Mouse (Mus musculus) ES-Bruce4 (cell line): ENCODE measurements at regions not wholly inside any gene's neighbourhood (a gene's known extent, or its start where the extent isn't known, plus 50 kb on each side); places are given as distances from the start of the nearest gene placed in this dataset.

ENCODE experiments used
- H3K27ac ChIP-seq: 2 replicates; pipeline ENCODE4 v1.5.1; 2012; ENCODE audit warnings: low read length, inconsistent platforms; ENCODE audit not compliant: insufficient read depth
- H3K27me3 ChIP-seq: 2 replicates; pipeline ENCODE4 v1.6.1; 2012; ENCODE audit warnings: mild to moderate bottlenecking, low read length, inconsistent platforms; ENCODE audit not compliant: control insufficient read depth, poor library complexity, insufficient read depth, severe bottlenecking
- H3K36me3 ChIP-seq: 2 replicates; pipeline ENCODE4 v1.6.1; 2012; ENCODE audit warnings: inconsistent platforms, mild to moderate bottlenecking, low read length, moderate library complexity; ENCODE audit not compliant: control insufficient read depth, poor library complexity, insufficient read depth, severe bottlenecking
- H3K4me1 ChIP-seq: one replicate; pipeline ENCODE4 v1.8.1; 2011; ENCODE audit warnings: low read length; ENCODE audit not compliant: control insufficient read depth, insufficient read depth
- H3K4me3 ChIP-seq: 2 replicates; pipeline ENCODE4 v1.5.1; 2011; ENCODE audit warnings: low read depth, mild to moderate bottlenecking, low read length
- H3K9ac ChIP-seq: 2 replicates; pipeline ENCODE4 v1.6.1; 2012; ENCODE audit warnings: low read depth, mild to moderate bottlenecking, inconsistent platforms; ENCODE audit not compliant: poor library complexity, severe bottlenecking
- H3K9me3 ChIP-seq: replicated peaks from 2 replicates; pipeline ENCODE4 v1.6.1; 2012; ENCODE audit warnings: mild to moderate bottlenecking, low read length, inconsistent platforms; ENCODE audit not compliant: control insufficient read depth, poor library complexity, insufficient read depth, severe bottlenecking
- CTCF ChIP-seq: IDR thresholded peaks from one replicate; pipeline ENCODE4 v1.8.1; 2011; ENCODE audit warnings: low read depth, low read length
- EP300 ChIP-seq: IDR thresholded peaks from 2 replicates; pipeline ENCODE4 v1.6.1; 2011; ENCODE audit warnings: low read depth, low read length; ENCODE audit not compliant: insufficient read depth
- POLR2A ChIP-seq: IDR thresholded peaks from one replicate; pipeline ENCODE4 v1.8.1; 2011; ENCODE audit warnings: low read length; ENCODE audit not compliant: insufficient read depth

DNA sequence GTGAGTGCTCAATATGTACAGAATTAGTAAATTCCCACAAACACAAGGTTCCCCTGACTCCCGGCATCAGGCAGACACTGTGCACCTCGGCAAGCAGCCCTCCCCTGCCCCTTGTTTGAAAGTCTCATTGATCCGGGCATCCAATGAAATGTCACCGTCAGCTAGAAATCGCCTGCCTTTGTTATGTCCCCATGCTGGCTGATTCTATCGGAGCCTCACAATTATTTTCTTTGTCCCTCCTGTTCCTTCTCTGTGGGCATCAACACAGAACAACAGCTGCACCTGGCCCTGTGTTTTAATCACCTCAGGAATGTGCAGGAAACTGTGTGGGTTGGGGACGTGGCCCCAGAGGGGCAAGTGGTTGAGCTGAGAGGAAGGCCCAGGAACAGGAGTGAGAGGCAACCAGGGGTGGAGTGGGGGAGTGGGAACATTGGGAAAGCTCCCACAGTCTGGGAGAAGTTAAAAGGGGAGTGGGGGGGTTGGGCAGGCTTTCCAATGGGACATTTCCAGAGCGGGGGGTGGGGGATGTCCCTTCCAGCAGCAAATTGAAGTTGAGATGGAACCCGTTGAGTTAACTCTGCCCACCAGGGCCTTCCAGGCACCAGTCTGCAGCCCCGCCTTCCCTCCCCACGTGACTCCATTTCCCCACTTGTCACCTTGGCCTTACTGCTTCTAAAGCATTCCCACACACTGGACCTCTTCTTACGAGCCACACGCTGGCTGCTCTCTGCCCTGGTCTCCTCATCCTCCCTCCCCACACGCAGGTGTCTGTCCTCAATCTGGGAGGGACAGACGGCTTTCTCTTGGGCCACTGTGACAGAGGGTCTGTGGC, 224.4 kb downstream of the Prex1 start:
- Histone ChIP-seq H3K36me3 (no peaks in the 10 kb centered on the region), H3K4me3 (no peak overlapping the region), H3K9me3 (no peaks in the 10 kb centered on the region), H3K9ac (no peak overlapping the region), H3K27ac (no peak overlapping the region), H3K4me1 (no peaks in the 10 kb centered on the region), H3K27me3 (no peaks in the 10 kb centered on the region)
- TF ChIP-seq POLR2A (no peak), CTCF (no peak), EP300 (no peak)

DNA sequence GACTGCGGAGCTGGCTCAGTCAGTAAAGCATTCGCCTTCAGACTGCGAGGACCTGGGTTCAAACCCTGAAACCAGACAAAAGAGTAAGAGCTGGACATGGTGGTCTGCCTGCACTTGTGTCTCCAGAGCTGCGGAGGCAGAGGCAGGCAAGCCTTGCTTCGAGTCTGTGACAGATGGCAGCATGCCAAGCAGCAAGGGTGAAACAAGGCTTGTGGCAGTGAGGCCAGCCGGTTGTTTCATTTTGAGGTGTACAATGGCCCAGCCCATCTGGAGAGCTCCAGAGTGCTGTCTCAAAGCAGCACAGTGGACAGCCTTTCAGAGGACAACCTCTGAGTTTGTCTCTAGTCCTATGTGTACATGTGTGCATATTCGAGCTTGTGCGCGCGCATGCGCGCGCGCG, 225.9 kb downstream of the Prex1 start:
- Histone ChIP-seq H3K4me3 (no peak overlapping the region), H3K27me3 (no peaks in the 10 kb centered on the region), H3K9ac (no peak overlapping the region), H3K9me3 (no peaks in the 10 kb centered on the region), H3K27ac (no peak overlapping the region), H3K4me1 (no peaks in the 10 kb centered on the region), H3K36me3 (no peaks in the 10 kb centered on the region)
- TF ChIP-seq EP300 = no peak
- no peak for TF ChIP-seq POLR2A
- TF ChIP-seq CTCF = no peak

DNA sequence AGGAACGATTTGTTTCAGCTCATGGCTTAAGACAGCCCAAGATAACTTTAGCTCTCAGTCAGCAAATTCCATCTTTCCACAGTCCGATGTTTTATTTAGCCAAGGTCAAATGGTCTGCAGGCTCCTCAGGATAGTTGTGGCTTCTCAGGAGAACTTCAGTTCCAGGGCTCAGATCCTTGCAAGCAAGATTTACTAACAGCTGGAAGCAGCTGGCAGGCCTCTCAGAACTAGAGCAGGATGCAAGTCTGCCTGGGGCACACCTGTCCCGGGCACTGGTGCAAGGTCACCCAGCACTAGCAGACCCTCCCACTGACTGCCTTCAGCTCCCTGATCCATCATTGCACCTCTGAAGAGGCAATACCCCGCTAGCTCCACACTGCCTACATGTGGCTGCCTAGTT, 227.8 kb downstream of the Prex1 start:
- Histone ChIP-seq H3K9ac (no peak overlapping the region), H3K4me3 (no peak overlapping the region), H3K4me1 (no peaks in the 10 kb centered on the region), H3K27me3 (no peaks in the 10 kb centered on the region), H3K9me3 (no peaks in the 10 kb centered on the region), H3K27ac (no peak overlapping the region), H3K36me3 (no peaks in the 10 kb centered on the region)
- TF ChIP-seq CTCF (no peak), POLR2A (no peak), EP300 (no peak)

DNA sequence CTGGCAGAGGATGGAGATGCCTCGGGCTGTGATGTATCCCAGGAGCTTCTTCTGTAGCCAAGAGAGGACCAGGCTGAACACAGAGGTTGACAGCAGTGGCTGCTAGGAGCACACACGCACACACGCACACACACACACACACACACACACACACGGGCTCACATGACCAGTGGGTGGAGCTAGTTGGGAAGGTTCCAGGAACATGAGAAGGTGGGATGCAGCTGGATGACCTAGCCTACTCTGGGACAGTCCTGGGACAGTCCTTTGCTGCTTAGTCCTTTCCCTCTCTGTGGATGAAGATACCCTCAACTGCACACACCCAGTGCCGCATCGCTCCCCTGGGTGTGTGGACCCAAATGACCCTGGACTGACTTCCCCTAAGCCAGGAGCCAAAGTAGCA, 228.3 kb downstream of the Prex1 start:
- Histone ChIP-seq H3K4me1 (no peaks in the 10 kb centered on the region), H3K27ac (no peak overlapping the region), H3K36me3 (no peaks in the 10 kb centered on the region), H3K27me3 (no peaks in the 10 kb centered on the region), H3K9ac (no peak overlapping the region), H3K4me3 (no peak overlapping the region), H3K9me3 (no peaks in the 10 kb centered on the region)
- TF ChIP-seq EP300 (no peak), CTCF (no peak), POLR2A (no peak)

DNA sequence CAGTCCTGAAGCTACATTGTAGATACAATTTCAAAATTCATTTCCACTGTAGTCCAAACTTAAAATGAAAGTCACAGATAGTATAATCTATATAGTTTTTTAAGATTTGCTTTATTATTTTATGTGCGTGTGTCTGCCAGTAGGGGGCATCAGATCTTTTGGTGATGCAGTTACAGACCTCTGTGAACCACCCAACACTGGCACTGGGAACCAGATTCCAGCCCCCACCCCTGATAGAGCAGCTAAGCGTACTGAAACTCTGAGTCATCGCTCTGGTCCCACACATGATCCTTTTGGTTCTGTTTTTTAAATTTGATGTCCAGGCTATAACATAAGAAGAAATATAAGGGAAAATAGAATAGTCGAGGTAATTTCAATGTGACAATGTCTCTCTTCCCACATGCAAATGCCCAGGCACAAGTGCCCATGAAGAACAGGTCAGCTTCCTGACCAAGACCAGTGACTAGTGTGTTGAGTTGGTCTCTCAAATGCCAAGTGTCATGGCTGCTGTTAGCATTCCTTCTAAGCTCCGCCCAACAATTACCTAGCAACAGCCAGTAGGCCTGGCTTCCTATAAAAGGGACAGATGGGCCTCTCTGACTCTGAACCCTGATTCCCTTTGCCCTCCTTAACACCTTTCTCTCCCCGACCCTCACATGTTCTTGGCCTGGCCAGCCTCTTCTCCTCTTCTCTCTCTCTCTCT, 229.9 kb downstream of the Prex1 start:
- Histone ChIP-seq H3K9me3 (no peaks in the 10 kb centered on the region), H3K4me3 (no peak overlapping the region), H3K4me1 (no peaks in the 10 kb centered on the region), H3K36me3 (no peaks in the 10 kb centered on the region), H3K27me3 (no peaks in the 10 kb centered on the region), H3K9ac (no peak overlapping the region), H3K27ac (no peak overlapping the region)
- TF ChIP-seq EP300 = no peak
- TF ChIP-seq CTCF = peak; percentile 22
- no peak for TF ChIP-seq POLR2A
